Mouse (Mus musculus) limb, embryonic 15.5 days (tissue): Measurements from ENCODE around the gene Sst. TPM values are rescaled to one million over a fixed set of nuclear protein-coding genes. Genes with fewer than 3 reads are reported as not detected.
"Not testable (repeated sequence)": the region's sequence is repeated elsewhere in the genome, so short reads cannot be mapped to it uniquely, and the experiment has no call there.

Experiments used
- ATAC-seq: fragments of 200-750 bp; cut with Nextera tagmentation; 2 replicates; pipeline ENCODE4 v1.8.0; 2017; ENCODE audit warnings: low read depth, moderate TSS enrichment; ENCODE audit not compliant: insufficient number of reproducible peaks, low FRiP score, low TSS enrichment
- H3K27ac ChIP-seq: fragments of 300-500 bp; sonication (generic); 2 replicates; pipeline ENCODE4 v1.5.1; 2015; ENCODE audit warnings: moderate library complexity, mild to moderate bottlenecking, inconsistent platforms
- H3K27me3 ChIP-seq: fragments of 300-500 bp; sonication (generic); 2 replicates; pipeline ENCODE4 v1.6.1; 2015; ENCODE audit warnings: inconsistent platforms
- H3K36me3 ChIP-seq: fragments of 300-500 bp; sonication (generic); 2 replicates; pipeline ENCODE4 v1.6.1; 2015; ENCODE audit warnings: inconsistent platforms
- H3K4me1 ChIP-seq: fragments of 300-500 bp; sonication (generic); 2 replicates; pipeline ENCODE4 v1.6.1; 2015; ENCODE audit warnings: inconsistent platforms
- H3K4me2 ChIP-seq: fragments of 300-500 bp; sonication (generic); 2 replicates; pipeline ENCODE4 v1.6.1; 2015; ENCODE audit warnings: mild to moderate bottlenecking, inconsistent platforms
- H3K4me3 ChIP-seq: fragments of 300-500 bp; sonication (generic); 2 replicates; pipeline ENCODE4 v1.5.1; 2015; ENCODE audit warnings: mild to moderate bottlenecking, inconsistent platforms
- H3K9ac ChIP-seq: fragments of 300-500 bp; sonication (generic); 2 replicates; pipeline ENCODE4 v1.6.1; 2015; ENCODE audit warnings: inconsistent platforms
- H3K9me3 ChIP-seq: fragments of 300-500 bp; sonication (generic); 2 replicates; pipeline ENCODE4 v1.6.1; 2016; ENCODE audit warnings: inconsistent platforms
- WGBS: fragments of 180-500 bp; shearing (Covaris S2); methylation state at CpG from one replicate; pipeline ENCODE4 v1.1.7; 2015; 5-methylcytosine and 5-hydroxymethylcytosine counted together
- polyA plus RNA-seq: library from polyadenylated mRNA; unstranded; fragments of >200 nt; fragmentation: Nextera tagmentation; extraction: Ambion mirVana; gene quantifications from 2 replicates; pipeline ENCODE4 v1.2.1, GENCODE M21; 2015

Sst gene
- 5.9 and 11.2 TPM in 2 replicates for polyA plus RNA-seq

DNA sequence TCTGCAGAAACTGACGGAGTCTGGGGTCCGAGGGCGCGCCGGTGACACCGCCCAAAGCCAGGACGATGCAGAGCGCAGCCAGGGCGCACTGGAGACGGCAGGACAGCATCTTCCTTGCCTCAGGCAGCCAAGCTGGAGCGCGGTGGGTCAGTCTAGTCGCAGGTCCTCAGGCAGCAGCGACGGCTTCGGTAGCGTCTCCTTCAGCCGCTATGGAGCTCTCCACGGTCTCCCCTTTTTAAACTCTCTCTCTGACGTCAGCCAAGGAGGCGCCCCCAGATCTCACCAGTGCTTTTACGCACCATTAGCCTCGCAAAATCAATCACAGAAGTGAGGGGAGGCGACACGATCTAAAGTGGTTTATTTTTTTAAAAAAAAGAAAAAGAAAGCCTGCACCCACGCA is at the start of gene Sst:
Gene Sst (minus strand): TSS at position 323 of the 400 bp plus-strand sequence.
- Histone ChIP-seq H3K9me3 (no peaks in the 10 kb centered on the region), H3K27ac (no peak within 1 kb of the TSS), H3K4me2 (no peak within 1 kb of the TSS), H3K27me3 (peaks cover 39% of the 10 kb centered on the region), H3K36me3 (no peaks in the 10 kb centered on the region), H3K4me3 (no peak within 1 kb of the TSS), H3K4me1 (peaks cover 6% of the 10 kb centered on the region; the same call in 1 of the 2 replicates), H3K9ac (no peak within 1 kb of the TSS)
- ATAC-seq, result no peak
- 7% methylated on average over 26 of the region's 26 CpGs for WGBS

GRCm38 (mm10) chr16:23934397-23934796 is 43.6 kb upstream of the Sst start:
- Histone ChIP-seq H3K27ac (no peak overlapping the region), H3K9ac (no peak overlapping the region), H3K36me3 (no peaks in the 10 kb centered on the region), H3K4me1 (no peaks in the 10 kb centered on the region), H3K27me3 (no peaks in the 10 kb centered on the region), H3K9me3 (no peaks in the 10 kb centered on the region), H3K4me2 (no peak overlapping the region), H3K4me3 (no peak overlapping the region)
- no peak for ATAC-seq
- WGBS, result 69% methylated on average over 2 of the region's 2 CpGs

DNA sequence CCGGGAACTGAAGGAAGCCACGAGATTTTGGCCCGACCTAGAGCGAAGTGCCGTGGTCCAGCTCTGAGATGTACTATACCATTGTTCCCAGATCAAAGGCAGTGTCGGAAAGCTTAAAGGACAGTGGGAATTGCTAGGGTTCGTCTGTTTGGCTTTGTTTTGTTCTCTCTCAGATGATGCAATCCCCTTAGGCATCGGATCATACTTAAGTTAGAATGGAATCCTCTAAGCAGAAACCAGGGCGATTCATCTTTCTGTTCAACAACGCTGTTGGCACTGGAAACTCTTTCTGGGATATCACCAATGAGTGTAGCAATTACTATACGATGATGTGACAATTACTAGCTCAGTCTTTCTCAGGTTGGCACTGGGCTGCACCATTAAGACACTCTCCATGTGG is 41.5 kb upstream of the Sst start, which contains the start of gene Rtp2:
Gene Rtp2 (minus strand): TSS at position 101 of the 400 bp plus-strand sequence.
- Histone ChIP-seq H3K27ac (no peak within 1 kb of the TSS), H3K27me3 (no peaks in the 10 kb centered on the region), H3K9ac (no peak within 1 kb of the TSS), H3K4me3 (no peak within 1 kb of the TSS), H3K4me1 (no peaks in the 10 kb centered on the region), H3K36me3 (no peaks in the 10 kb centered on the region), H3K4me2 (no peak within 1 kb of the TSS), H3K9me3 (no peaks in the 10 kb centered on the region)
- ATAC-seq, result no peak
- WGBS, result 84% methylated on average over 11 of the region's 11 CpGs

DNA sequence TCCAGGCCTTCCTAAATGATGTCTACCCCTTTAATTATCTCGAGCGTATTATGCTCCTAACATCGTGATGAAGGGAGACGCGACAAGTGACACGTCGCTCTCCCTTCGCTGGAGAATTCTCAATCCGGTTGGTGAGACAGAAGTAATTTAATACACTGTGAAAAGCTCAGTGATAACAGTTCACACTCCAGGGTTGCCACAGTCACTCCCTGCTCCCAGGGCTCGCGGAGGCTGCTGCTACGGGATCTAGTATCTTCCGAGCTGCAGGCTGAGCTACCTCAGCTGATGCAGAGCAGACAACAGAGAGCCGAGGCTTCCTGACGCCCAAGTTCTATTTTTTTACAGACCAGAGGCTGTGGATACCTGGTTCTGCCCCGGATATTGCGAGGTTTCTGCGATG is 40.5 kb upstream of the Sst start:
- no peak for ATAC-seq
- Histone ChIP-seq H3K27me3 (no peaks in the 10 kb centered on the region), H3K27ac (no peak overlapping the region), H3K4me3 (no peak overlapping the region), H3K4me1 (no peaks in the 10 kb centered on the region), H3K36me3 (no peaks in the 10 kb centered on the region), H3K9ac (no peak overlapping the region), H3K4me2 (no peak overlapping the region), H3K9me3 (no peaks in the 10 kb centered on the region)
- WGBS, result 75% methylated on average over 18 of the region's 18 CpGs

DNA sequence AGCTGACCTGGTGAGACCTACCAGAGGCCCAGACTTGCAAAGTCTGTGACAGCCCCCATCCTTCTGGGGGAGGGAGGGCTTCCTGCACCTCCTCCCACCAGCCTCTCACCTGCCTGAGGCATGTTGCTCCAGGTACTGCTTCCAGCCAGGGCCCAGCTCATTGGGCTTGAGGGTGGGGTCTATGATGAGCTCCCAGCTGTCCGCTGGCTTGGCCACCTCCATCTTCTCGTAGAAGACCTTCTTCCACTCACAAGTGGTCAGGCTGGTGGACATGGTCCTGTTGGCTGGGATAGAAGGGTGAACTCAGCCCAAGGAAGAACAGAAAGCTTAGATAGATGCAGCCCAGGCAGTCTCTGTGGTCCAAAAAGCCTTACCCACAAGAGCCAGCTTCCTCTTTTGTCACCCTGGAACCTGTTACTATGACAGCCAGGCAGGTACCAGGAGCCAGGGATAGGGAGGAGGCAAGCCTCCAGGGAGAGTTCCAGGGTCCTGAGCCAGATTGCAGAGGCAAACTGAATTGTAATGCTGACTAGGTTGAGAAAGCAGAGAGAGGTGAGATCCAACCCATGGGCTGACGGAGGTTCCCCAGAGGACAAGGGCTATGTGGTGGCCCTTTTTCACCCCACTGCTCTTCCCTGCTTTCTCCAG is 39.8 kb upstream of the Sst start:
- Histone ChIP-seq H3K27me3 (no peaks in the 10 kb centered on the region), H3K4me3 (no peak overlapping the region), H3K4me1 (no peaks in the 10 kb centered on the region), H3K36me3 (no peaks in the 10 kb centered on the region), H3K4me2 (no peak overlapping the region), H3K9me3 (no peaks in the 10 kb centered on the region), H3K27ac (no peak overlapping the region), H3K9ac (no peak overlapping the region)
- 84% methylated on average over 3 of the region's 3 CpGs for WGBS
- ATAC-seq, result no peak

- H3K36me3 ChIP-seq, result no peaks in the 10 kb centered on the region
- H3K4me2 ChIP-seq, result no peak overlapping the region
- no peaks in the 10 kb centered on the region for H3K4me1 ChIP-seq
- H3K27ac ChIP-seq, result no peak overlapping the region
- no peak overlapping the region for H3K4me3 ChIP-seq
- no peak for ATAC-seq
- 87% methylated on average over 33 of the region's 33 CpGs for WGBS
- H3K27me3 ChIP-seq, result no peaks in the 10 kb centered on the region
- H3K9ac ChIP-seq, result no peak overlapping the region
- no peaks in the 10 kb centered on the region for H3K9me3 ChIP-seq
Measured at GRCm38 (mm10) chr16:23927301-23928114, 36.8 kb upstream of the Sst start.

- Histone ChIP-seq H3K27ac (no peak overlapping the region), H3K4me2 (no peak overlapping the region), H3K36me3 (no peaks in the 10 kb centered on the region), H3K27me3 (no peaks in the 10 kb centered on the region), H3K4me1 (no peaks in the 10 kb centered on the region), H3K9me3 (no peaks in the 10 kb centered on the region), H3K4me3 (no peak overlapping the region), H3K9ac (no peak overlapping the region)
- ATAC-seq, result no peak
- 62% methylated on average over 1 of the region's 1 CpGs for WGBS
Measured at GRCm38 (mm10) chr16:23922906-23923305, 32.1 kb upstream of the Sst start.

GRCm38 (mm10) chr16:23921697-23922096 is 30.9 kb upstream of the Sst start:
- Histone ChIP-seq H3K4me3 (no peak overlapping the region), H3K4me2 (no peak overlapping the region), H3K9ac (no peak overlapping the region), H3K27me3 (no peaks in the 10 kb centered on the region), H3K36me3 (no peaks in the 10 kb centered on the region), H3K27ac (no peak overlapping the region), H3K9me3 (no peaks in the 10 kb centered on the region), H3K4me1 (no peaks in the 10 kb centered on the region)
- WGBS, result 58% methylated on average over 5 of the region's 5 CpGs
- ATAC-seq, result no peak

DNA sequence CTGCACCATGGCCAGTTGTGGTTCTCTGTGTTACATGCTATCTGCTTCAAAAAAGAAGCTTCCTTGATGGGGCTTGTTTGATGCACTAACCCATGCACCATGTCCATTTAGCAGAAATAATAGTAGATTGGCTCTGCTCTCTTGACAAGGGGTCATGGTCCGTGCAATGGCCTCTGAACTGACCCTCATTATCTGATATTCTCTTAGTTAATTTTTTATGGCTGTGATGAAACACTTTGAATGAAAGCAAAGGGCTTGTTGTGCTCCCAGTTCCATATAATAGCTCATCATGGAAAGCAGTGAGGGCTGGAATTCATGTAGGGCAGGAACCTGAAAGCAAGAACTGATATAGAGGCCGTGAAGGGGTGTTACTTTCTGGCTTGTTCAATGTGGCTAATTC is 28.7 kb upstream of the Sst start:
- no peak overlapping the region for H3K27ac ChIP-seq
- no peak overlapping the region for H3K9ac ChIP-seq
- no peaks in the 10 kb centered on the region for H3K36me3 ChIP-seq
- no peaks in the 10 kb centered on the region for H3K4me1 ChIP-seq
- H3K27me3 ChIP-seq, result no peaks in the 10 kb centered on the region
- ATAC-seq, result no peak
- H3K4me3 ChIP-seq, result no peak overlapping the region
- WGBS, result 79% methylated on average over 2 of the region's 2 CpGs
- no peak overlapping the region for H3K4me2 ChIP-seq
- no peaks in the 10 kb centered on the region for H3K9me3 ChIP-seq

DNA sequence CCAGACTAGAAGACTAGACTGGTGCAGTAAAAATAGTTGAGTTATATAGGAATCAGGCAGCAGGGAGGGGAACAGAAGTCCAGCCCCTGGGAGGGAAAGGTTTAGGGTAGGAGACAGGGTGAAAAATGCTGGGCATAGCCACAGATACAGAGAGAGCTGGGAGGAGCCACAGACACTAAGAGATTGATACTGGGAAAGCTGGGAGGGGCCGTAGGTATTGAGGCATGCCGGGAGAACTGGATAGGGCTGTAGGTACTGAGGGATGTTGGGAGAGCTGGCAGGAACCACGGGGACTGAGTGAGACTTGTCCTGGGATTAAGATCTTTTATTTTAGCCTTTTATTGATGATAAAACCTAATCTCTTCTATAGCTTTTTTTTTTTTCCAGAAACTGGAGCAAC is 22.6 kb upstream of the Sst start:
- Histone ChIP-seq H3K4me3 (no peak overlapping the region), H3K4me1 (no peaks in the 10 kb centered on the region), H3K9ac (no peak overlapping the region), H3K36me3 (no peaks in the 10 kb centered on the region), H3K9me3 (no peaks in the 10 kb centered on the region), H3K27me3 (no peaks in the 10 kb centered on the region), H3K27ac (no peak overlapping the region), H3K4me2 (peak overlapping the region; percentile 2; the same call in 1 of the 2 replicates)
- ATAC-seq, result no peak
- 38% methylated on average over 3 of the region's 3 CpGs for WGBS

DNA sequence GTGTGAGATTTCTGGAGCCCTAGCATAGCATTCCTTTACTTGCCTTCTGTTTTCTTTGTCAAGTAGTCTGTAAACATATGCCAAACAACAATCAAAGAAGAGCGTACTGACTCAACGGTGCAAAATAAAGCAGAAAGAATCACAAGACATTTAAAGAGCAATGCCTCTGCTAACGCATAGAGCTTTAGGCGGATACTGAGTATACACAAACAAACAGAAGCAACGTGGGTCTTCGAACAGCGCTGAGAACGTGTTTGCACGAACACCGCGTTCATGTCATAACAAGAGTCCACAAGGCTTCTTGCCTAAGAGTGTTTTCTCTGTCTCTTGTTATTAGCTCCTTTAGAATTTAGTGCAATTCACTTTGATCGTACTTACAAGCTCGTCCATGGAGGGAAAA is 22.0 kb upstream of the Sst start:
- no peak overlapping the region for H3K9ac ChIP-seq
- H3K4me2 ChIP-seq, result no peak overlapping the region
- no peaks in the 10 kb centered on the region for H3K9me3 ChIP-seq
- ATAC-seq, result no peak
- H3K27ac ChIP-seq, result no peak overlapping the region
- no peaks in the 10 kb centered on the region for H3K36me3 ChIP-seq
- H3K4me3 ChIP-seq, result no peak overlapping the region
- H3K27me3 ChIP-seq, result no peaks in the 10 kb centered on the region
- WGBS, result 74% methylated on average over 13 of the region's 13 CpGs
- H3K4me1 ChIP-seq, result no peaks in the 10 kb centered on the region

GRCm38 (mm10) chr16:23909015-23909354 is 18.2 kb upstream of the Sst start:
- not testable (repeated sequence) for H3K9ac ChIP-seq, ATAC-seq, H3K36me3 ChIP-seq, H3K27ac ChIP-seq, H3K4me2 ChIP-seq, H3K9me3 ChIP-seq, H3K4me3 ChIP-seq, H3K27me3 ChIP-seq, H3K4me1 ChIP-seq
- whole genome bisulfite sequencing, result 86% methylated on average over 3 of the region's 3 CpGs
